Mouse (Mus musculus) heart, adult 2 months (tissue): Measurements from ENCODE around the gene Kcnc2.

Experiments used
- CTCF ChIP-seq: fragments of 200-600 bp; IDR thresholded peaks from 2 replicates; pipeline ENCODE4 v1.8.1; 2022; ENCODE audit warnings: antibody characterized with exemption, mild to moderate bottlenecking, moderate library complexity
- POLR2A ChIP-seq: fragments of 200-500 bp; IDR thresholded peaks from 2 replicates; pipeline ENCODE4 v1.6.1; 2011; ENCODE audit warnings: mild to moderate bottlenecking, low read depth, low read length, control low read depth; ENCODE audit not compliant: insufficient read depth

GRCm38 (mm10) chr10:112315136-112315535, 44.2 kb downstream of the Kcnc2 start:
- no peak for TF ChIP-seq CTCF
- TF ChIP-seq POLR2A, result no peak
